Mouse (Mus musculus) hindbrain, postnatal 0 days (tissue): ENCODE data around the gene Adamts13. TPM values are rescaled to one million over a fixed set of nuclear protein-coding genes. Genes with fewer than 3 reads are reported as not detected.

Source experiments
- ATAC-seq: fragments of 200-750 bp; cut with Nextera tagmentation; 2 replicates; pipeline ENCODE4 v1.8.0; 2017; ENCODE audit warnings: mild to moderate bottlenecking, moderate TSS enrichment, moderate library complexity
- DNase-seq: peaks from one replicate; pipeline ENCODE4 v3.0.0-alpha.2; 2015; ENCODE audit warnings: low spot score
- H3K27ac ChIP-seq: fragments of 300-500 bp; sonication (generic); 2 replicates; pipeline ENCODE4 v1.5.1; 2014; ENCODE audit warnings: mild to moderate bottlenecking
- H3K27me3 ChIP-seq: fragments of 300-500 bp; sonication (generic); 2 replicates; pipeline ENCODE4 v1.6.1; 2014; ENCODE audit warnings: low read length, mixed read lengths; ENCODE audit not compliant: insufficient read depth
- H3K36me3 ChIP-seq: fragments of 300-500 bp; sonication (generic); 2 replicates; pipeline ENCODE4 v1.6.1; 2014; ENCODE audit warnings: low read length, mixed read lengths; ENCODE audit not compliant: insufficient read depth
- H3K4me1 ChIP-seq: fragments of 300-500 bp; sonication (generic); 2 replicates; pipeline ENCODE4 v1.6.1; 2014; ENCODE audit warnings: antibody characterized with exemption, low read length, mixed read lengths; ENCODE audit not compliant: insufficient read depth
- H3K4me2 ChIP-seq: fragments of 300-500 bp; sonication (generic); 2 replicates; pipeline ENCODE4 v1.6.1; 2014; ENCODE audit warnings: low read depth, mild to moderate bottlenecking, low read length, moderate library complexity, mixed read lengths
- H3K4me3 ChIP-seq: fragments of 300-500 bp; sonication (generic); 2 replicates; pipeline ENCODE4 v1.5.1; 2014; ENCODE audit warnings: low read length
- H3K9ac ChIP-seq: fragments of 300-500 bp; sonication (generic); replicated peaks from 2 replicates; pipeline ENCODE4 v1.6.1; 2014; ENCODE audit warnings: mild to moderate bottlenecking, low read length, moderate library complexity, mixed read lengths
- H3K9me3 ChIP-seq: fragments of 300-500 bp; sonication (generic); 2 replicates; pipeline ENCODE4 v1.6.1; 2016; ENCODE audit warnings: low read length, mixed read lengths
- CTCF ChIP-seq: IDR thresholded peaks from 2 replicates; pipeline ENCODE4 v1.5.1; 2016; ENCODE audit warnings: antibody characterized with exemption, control low read depth, low read depth
- WGBS: fragments of 180-500 bp; shearing (Covaris S2); extraction: QIAGEN DNeasy Blood & Tissue Kit; methylation state at CpG from one replicate; pipeline ENCODE4 v1.1.7; 2014; 5-methylcytosine and 5-hydroxymethylcytosine counted together
- polyA plus RNA-seq: library from polyadenylated mRNA; unstranded; fragments of >200 nt; fragmentation: Nextera tagmentation; extraction: Ambion mirVana; gene quantifications from 2 replicates; pipeline ENCODE4 v1.2.1, GENCODE M21; 2015
- total RNA-seq: library from RNA; depleted of rRNA; stranded (reverse); fragments of >200 nt; gene quantifications from 2 replicates; pipeline ENCODE4 v1.2.3, GENCODE M21; 2014

Gene Adamts13
- total and polyA plus RNA-seq, 2 experiments from 2014 or later = not detected

GRCm38 (mm10) chr2:26954735-26955395, 18.4 kb upstream of the Adamts13 start:
- Histone ChIP-seq H3K27me3 (no peaks in the 10 kb centered on the region), H3K36me3 (peaks cover 53% of the 10 kb centered on the region), H3K4me3 (no peak overlapping the region), H3K9ac (no peak overlapping the region), H3K9me3 (no peaks in the 10 kb centered on the region), H3K27ac (no peak overlapping the region), H3K4me1 (no peaks in the 10 kb centered on the region), H3K4me2 (no peak overlapping the region)
- ATAC-seq = no peak
- DNase-seq = no peak
- 100% methylated on average over 2 of the region's 2 CpGs for WGBS
- no peak for TF ChIP-seq CTCF

GRCm38 (mm10) chr2:26956811-26957487, 16.3 kb upstream of the Adamts13 start:
- TF ChIP-seq CTCF = no peak
- Histone ChIP-seq H3K9ac (no peak overlapping the region), H3K9me3 (no peaks in the 10 kb centered on the region), H3K4me3 (no peak overlapping the region), H3K36me3 (peaks cover 55% of the 10 kb centered on the region), H3K27me3 (no peaks in the 10 kb centered on the region), H3K4me1 (peaks cover 6% of the 10 kb centered on the region; the same call in 1 of the 2 replicates), H3K4me2 (no peak overlapping the region), H3K27ac (no peak overlapping the region)
- DNase-seq (no peak), ATAC-seq (no peak)
- WGBS = 94% methylated on average over 12 of the region's 12 CpGs

- no peak for TF ChIP-seq CTCF
- Histone ChIP-seq H3K4me1 (peaks cover 6% of the 10 kb centered on the region; the same call in 1 of the 2 replicates), H3K4me3 (no peak overlapping the region), H3K4me2 (no peak overlapping the region), H3K27me3 (no peaks in the 10 kb centered on the region), H3K9me3 (no peaks in the 10 kb centered on the region), H3K36me3 (peaks cover 55% of the 10 kb centered on the region), H3K9ac (no peak overlapping the region), H3K27ac (no peak overlapping the region)
- ATAC-seq (no peak), DNase-seq (no peak)
- 82% methylated on average over 2 of the region's 2 CpGs for WGBS
These were observed 15.7 kb upstream of the Adamts13 start for GRCm38 (mm10) chr2:26957488-26957859.

- Histone ChIP-seq H3K9me3 (no peaks in the 10 kb centered on the region), H3K4me2 (no peak overlapping the region), H3K27ac (no peak overlapping the region), H3K4me3 (no peak overlapping the region), H3K36me3 (peaks cover 33% of the 10 kb centered on the region), H3K4me1 (peaks cover 11% of the 10 kb centered on the region), H3K9ac (no peak overlapping the region), H3K27me3 (no peaks in the 10 kb centered on the region)
- ATAC-seq (no peak), DNase-seq (peak; percentile 46)
- WGBS = 61% methylated on average over 4 of the region's 4 CpGs
- peak; percentile 65 for TF ChIP-seq CTCF
These were observed 12.5 kb upstream of the Adamts13 start for GRCm38 (mm10) chr2:26960756-26961155.

GRCm38 (mm10) chr2:26963923-26964723, 9.1 kb upstream of the Adamts13 start, which contains the start of gene Rexo4:
Rexo4 (minus strand) TSS chr2:26964386.
- TF ChIP-seq CTCF = no peak
- Histone ChIP-seq H3K27ac (peak within 1 kb of the TSS; percentile 96), H3K36me3 (peaks cover 9% of the 10 kb centered on the region; the same call in 1 of the 2 replicates), H3K9me3 (no peaks in the 10 kb centered on the region), H3K4me2 (peak within 1 kb of the TSS; percentile 71), H3K27me3 (no peaks in the 10 kb centered on the region), H3K9ac (peak within 1 kb of the TSS; percentile 64), H3K4me3 (peak within 1 kb of the TSS; percentile 55), H3K4me1 (peaks cover 11% of the 10 kb centered on the region)
- DNase-seq (peak; percentile 98), ATAC-seq (peak; percentile 98)
- WGBS = under 1% methylated on average over 47 of the region's 50 CpGs

- H3K27ac ChIP-seq = peak overlapping the region; percentile 96
- WGBS = 21% methylated on average over 14 of the region's 14 CpGs
- peak overlapping the region; percentile 71 for H3K4me2 ChIP-seq
- peaks cover 11% of the 10 kb centered on the region for H3K4me1 ChIP-seq
- H3K9me3 ChIP-seq = no peaks in the 10 kb centered on the region
- no peak for TF ChIP-seq CTCF
- peaks cover 7% of the 10 kb centered on the region; the same call in 1 of the 2 replicates for H3K36me3 ChIP-seq
- ATAC-seq (no peak), DNase-seq (no peak)
- peak overlapping the region; percentile 55 for H3K4me3 ChIP-seq
- H3K9ac ChIP-seq = peak overlapping the region; percentile 64
- H3K27me3 ChIP-seq = no peaks in the 10 kb centered on the region
These were observed 8.4 kb upstream of the Adamts13 start for GRCm38 (mm10) chr2:26964724-26965370.
